Mouse (Mus musculus) gastrocnemius, adult 18-20 months (tissue): ENCODE results near the gene Gm128. TPM values are rescaled to one million over a fixed set of nuclear protein-coding genes. Genes with fewer than 3 reads are reported as not detected.

Experiments used
- DNase-seq: peaks from one replicate; pipeline ENCODE4 v3.0.0; 2021; ENCODE audit warnings: low spot score
- long read RNA-seq, 2 experiments: library from polyadenylated mRNA; stranded (forward); transcript quantifications; one replicate each; pipeline ENCODE4 v2.0.0; 2021
- total RNA-seq, 2 experiments: library from RNA; stranded (reverse); gene quantifications; 2 replicates each; pipeline ENCODE4 v1.2.3; 2021

Gene Gm128
- total RNA-seq: not detected
- long read RNA-seq, experiment 1: 0 reads
- long read RNA-seq, experiment 2: 0 reads

GRCm38 (mm10) chr3:95241498-95241897, at the start of gene Gm128:
TSS of gene Gm128 (minus strand) at chr3:95241598.
- DNase-seq: no peak

- no peak for DNase-seq
Measured at GRCm38 (mm10) chr3:95291041-95291440, 49.6 kb upstream of the Gm128 start.

- no peak for DNase-seq
Measured at GRCm38 (mm10) chr3:95290156-95290555, 48.8 kb upstream of the Gm128 start.

- no peak for DNase-seq
Measured at GRCm38 (mm10) chr3:95289419-95289818, 48.0 kb upstream of the Gm128 start.

GRCm38 (mm10) chr3:95287541-95287940, 46.1 kb upstream of the Gm128 start:
- DNase-seq: no peak

GRCm38 (mm10) chr3:95286510-95286909, 45.1 kb upstream of the Gm128 start:
- no peak for DNase-seq

GRCm38 (mm10) chr3:95286011-95286410, 44.6 kb upstream of the Gm128 start:
- DNase-seq: no peak

GRCm38 (mm10) chr3:95285390-95285789, 44.0 kb upstream of the Gm128 start:
- DNase-seq: no peak

GRCm38 (mm10) chr3:95284501-95285281, 43.3 kb upstream of the Gm128 start:
- no peak for DNase-seq

- DNase-seq: no peak
Measured at GRCm38 (mm10) chr3:95284062-95284461, 42.7 kb upstream of the Gm128 start.

- DNase-seq: no peak
Measured at GRCm38 (mm10) chr3:95283589-95283941, 42.2 kb upstream of the Gm128 start.

- peak; percentile 84 for DNase-seq
Measured at GRCm38 (mm10) chr3:95282865-95283588, 41.6 kb upstream of the Gm128 start.

GRCm38 (mm10) chr3:95282381-95282864, 41.0 kb upstream of the Gm128 start:
- peak; percentile 58 for DNase-seq

GRCm38 (mm10) chr3:95281216-95282126, 40.1 kb upstream of the Gm128 start, which contains the start of the genes Mindy1 and Prune1:
TSS of gene Mindy1 (plus strand) at chr3:95281345.
TSS of gene Prune1 (minus strand) at chr3:95282076.
- peak; percentile 99 for DNase-seq

- no peak for DNase-seq
Measured at GRCm38 (mm10) chr3:95280747-95281146, 39.3 kb upstream of the Gm128 start.

GRCm38 (mm10) chr3:95277149-95277551, 35.8 kb upstream of the Gm128 start:
- peak; percentile 79 for DNase-seq

- DNase-seq: no peak
Measured at GRCm38 (mm10) chr3:95276428-95276934, 35.1 kb upstream of the Gm128 start.

- DNase-seq: peak; percentile 65
Measured at GRCm38 (mm10) chr3:95275161-95275560, 33.8 kb upstream of the Gm128 start.

- DNase-seq: no peak
Measured at GRCm38 (mm10) chr3:95274453-95274852, 33.1 kb upstream of the Gm128 start.

GRCm38 (mm10) chr3:95273471-95273870, 32.1 kb upstream of the Gm128 start:
- DNase-seq: no peak

GRCm38 (mm10) chr3:95270766-95271364, 29.5 kb upstream of the Gm128 start:
- DNase-seq: no peak
